Mouse (Mus musculus): ENCODE measurements around the gene Foxj3. TPM values are rescaled to one million over a fixed set of nuclear protein-coding genes. Genes with fewer than 3 reads are reported as not detected.

The Foxj3 gene
- polyA plus RNA-seq, 1 experiment, result 0.27 TPM

DNA sequence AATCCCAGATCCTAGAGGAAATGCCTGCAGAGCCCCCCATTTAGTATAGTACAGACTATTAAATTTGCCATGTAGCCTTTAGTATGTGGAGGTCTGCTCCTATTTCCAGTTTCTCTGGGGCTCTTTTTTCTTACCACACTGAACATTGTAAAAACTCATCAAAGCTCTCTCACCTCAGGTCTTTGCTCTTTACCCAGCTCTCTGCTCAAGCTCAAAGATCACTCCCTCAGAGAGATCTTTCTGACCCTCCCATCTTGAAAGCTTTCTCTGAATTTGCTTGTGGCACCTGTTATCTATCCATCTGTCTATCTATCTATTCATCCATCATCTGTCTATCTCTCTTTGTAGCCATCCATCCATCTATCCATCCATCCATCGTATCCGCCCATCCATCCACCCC is 128.4 kb downstream of the Foxj3 start:
- TF ChIP-seq GATA1 (IDR thresholded peaks at IDR 0.05; ENCODE audit: low read length) (no peak), TAL1 (IDR thresholded peaks at IDR 0.05; ENCODE audit: low read length) (no peak)
- H3K27me3 ChIP-seq (ENCODE audit: control insufficient read depth), result no peaks in the 10 kb centered on the region
- no peak overlapping the region for H3K4me3 ChIP-seq (replicated peaks)
- H3K4me1 ChIP-seq (ENCODE audit: control insufficient read depth), result no peaks in the 10 kb centered on the region
- H3K36me3 ChIP-seq (ENCODE audit: control insufficient read depth), result no peaks in the 10 kb centered on the region
- no peaks in the 10 kb centered on the region for H3K9me3 ChIP-seq (ENCODE audit: control insufficient read depth, low read length)

DNA sequence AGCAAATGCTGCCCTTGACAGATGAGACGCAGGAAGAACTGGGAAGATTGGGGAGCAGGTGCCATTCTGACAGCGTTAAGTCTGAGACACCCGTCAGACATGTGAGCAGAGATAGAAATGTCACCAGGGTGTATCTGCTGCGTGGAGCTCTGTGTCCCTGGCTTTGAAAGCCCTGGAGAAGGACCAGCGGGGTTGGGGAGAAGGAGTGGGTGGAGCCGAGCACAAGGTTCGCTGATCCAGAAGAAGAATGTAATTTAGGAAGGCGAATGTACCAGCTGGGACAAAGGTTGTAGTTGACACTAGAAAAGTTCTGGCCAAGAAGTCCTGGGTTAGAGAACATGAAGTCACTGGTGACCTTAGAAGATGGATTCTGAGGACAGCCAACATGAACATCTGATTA is 129.3 kb downstream of the Foxj3 start:
- Histone ChIP-seq H3K36me3 (ENCODE audit: control insufficient read depth) (no peaks in the 10 kb centered on the region), H3K4me1 (ENCODE audit: control insufficient read depth) (no peaks in the 10 kb centered on the region), H3K9me3 (ENCODE audit: control insufficient read depth, low read length) (no peaks in the 10 kb centered on the region), H3K27me3 (ENCODE audit: control insufficient read depth) (no peaks in the 10 kb centered on the region), H3K4me3 (replicated peaks) (no peak overlapping the region)
- no peak for TF ChIP-seq GATA1 (IDR thresholded peaks at IDR 0.05; ENCODE audit: low read length)
- TF ChIP-seq TAL1 (IDR thresholded peaks at IDR 0.05; ENCODE audit: low read length), result no peak

DNA sequence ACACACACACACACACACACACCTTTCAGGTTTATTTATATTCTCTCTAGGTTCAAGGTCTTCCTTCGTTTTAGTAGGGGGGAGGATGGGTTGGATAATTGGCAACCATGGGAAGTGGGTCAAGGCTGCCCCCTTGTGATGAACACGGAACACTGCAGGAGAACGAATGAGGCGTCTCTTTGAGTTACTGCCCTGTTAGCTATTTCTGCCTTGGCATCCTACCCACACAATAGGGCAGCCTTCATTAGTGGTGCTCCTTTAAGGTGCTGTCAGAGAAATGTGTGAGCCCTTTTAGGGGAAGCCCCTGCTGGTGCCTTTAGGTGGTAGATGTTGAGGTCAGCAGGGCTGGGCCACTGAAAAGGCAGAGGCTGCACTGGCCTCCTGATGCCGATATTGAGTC is 130.7 kb downstream of the Foxj3 start:
- Histone ChIP-seq H3K9me3 (ENCODE audit: control insufficient read depth, low read length) (no peaks in the 10 kb centered on the region), H3K4me1 (ENCODE audit: control insufficient read depth) (no peaks in the 10 kb centered on the region), H3K27me3 (ENCODE audit: control insufficient read depth) (no peaks in the 10 kb centered on the region), H3K4me3 (replicated peaks) (no peak overlapping the region), H3K36me3 (ENCODE audit: control insufficient read depth) (no peaks in the 10 kb centered on the region)
- TF ChIP-seq TAL1 (IDR thresholded peaks at IDR 0.05; ENCODE audit: low read length) (no peak), GATA1 (IDR thresholded peaks at IDR 0.05; ENCODE audit: low read length) (no peak)

DNA sequence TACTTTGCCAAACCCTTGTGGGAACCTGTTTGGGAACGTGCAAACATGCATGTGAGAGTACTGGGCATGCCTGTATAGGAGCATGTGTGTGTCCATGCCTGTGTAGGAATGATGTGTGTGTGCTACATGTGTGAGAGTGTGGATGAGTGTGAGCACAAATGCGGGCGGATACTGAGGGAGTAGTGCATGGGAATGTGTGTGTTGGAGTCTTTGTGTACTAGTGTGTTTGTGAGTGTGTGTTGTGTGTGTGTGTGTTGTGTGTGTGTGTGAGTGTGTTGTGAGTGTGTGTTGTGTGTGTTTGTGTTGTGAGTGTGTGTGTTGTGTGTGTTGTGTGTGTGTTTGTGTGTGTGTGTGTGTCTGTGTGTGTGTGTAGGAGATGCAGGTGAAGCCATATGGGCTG is 131.4 kb downstream of the Foxj3 start:
- Histone ChIP-seq H3K4me3 (replicated peaks) (no peak overlapping the region), H3K27me3 (ENCODE audit: control insufficient read depth) (no peaks in the 10 kb centered on the region), H3K36me3 (ENCODE audit: control insufficient read depth) (no peaks in the 10 kb centered on the region), H3K9me3 (ENCODE audit: control insufficient read depth, low read length) (no peaks in the 10 kb centered on the region), H3K4me1 (ENCODE audit: control insufficient read depth) (no peaks in the 10 kb centered on the region)
- no peak for TF ChIP-seq TAL1 (IDR thresholded peaks at IDR 0.05; ENCODE audit: low read length)
- no peak for TF ChIP-seq GATA1 (IDR thresholded peaks at IDR 0.05; ENCODE audit: low read length)

DNA sequence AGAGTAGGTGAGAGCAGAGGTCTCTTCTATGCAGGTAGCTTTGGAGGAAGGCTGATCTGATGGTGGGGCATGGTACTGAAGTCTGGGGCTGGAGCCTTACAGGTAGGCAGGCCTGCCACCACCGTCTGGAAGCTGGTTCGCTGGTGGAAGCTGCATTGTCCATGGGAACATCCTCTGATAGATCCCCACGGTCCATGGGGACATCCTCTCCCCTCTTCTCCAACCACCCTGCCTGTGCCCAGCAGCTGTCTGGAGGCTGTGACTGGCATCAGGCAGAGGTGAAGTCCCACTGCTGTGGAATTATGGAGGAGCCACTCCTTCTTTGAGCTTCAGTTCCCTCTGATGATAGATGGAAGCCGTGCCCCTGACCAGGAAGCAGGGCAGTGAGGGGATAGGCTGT is 131.8 kb downstream of the Foxj3 start:
- H3K27me3 ChIP-seq (ENCODE audit: control insufficient read depth), result no peaks in the 10 kb centered on the region
- TF ChIP-seq GATA1 (IDR thresholded peaks at IDR 0.05; ENCODE audit: low read length) (no peak), TAL1 (IDR thresholded peaks at IDR 0.05; ENCODE audit: low read length) (no peak)
- no peaks in the 10 kb centered on the region for H3K36me3 ChIP-seq (ENCODE audit: control insufficient read depth)
- no peak overlapping the region for H3K4me3 ChIP-seq (replicated peaks)
- no peaks in the 10 kb centered on the region for H3K4me1 ChIP-seq (ENCODE audit: control insufficient read depth)
- H3K9me3 ChIP-seq (ENCODE audit: control insufficient read depth, low read length), result no peaks in the 10 kb centered on the region

DNA sequence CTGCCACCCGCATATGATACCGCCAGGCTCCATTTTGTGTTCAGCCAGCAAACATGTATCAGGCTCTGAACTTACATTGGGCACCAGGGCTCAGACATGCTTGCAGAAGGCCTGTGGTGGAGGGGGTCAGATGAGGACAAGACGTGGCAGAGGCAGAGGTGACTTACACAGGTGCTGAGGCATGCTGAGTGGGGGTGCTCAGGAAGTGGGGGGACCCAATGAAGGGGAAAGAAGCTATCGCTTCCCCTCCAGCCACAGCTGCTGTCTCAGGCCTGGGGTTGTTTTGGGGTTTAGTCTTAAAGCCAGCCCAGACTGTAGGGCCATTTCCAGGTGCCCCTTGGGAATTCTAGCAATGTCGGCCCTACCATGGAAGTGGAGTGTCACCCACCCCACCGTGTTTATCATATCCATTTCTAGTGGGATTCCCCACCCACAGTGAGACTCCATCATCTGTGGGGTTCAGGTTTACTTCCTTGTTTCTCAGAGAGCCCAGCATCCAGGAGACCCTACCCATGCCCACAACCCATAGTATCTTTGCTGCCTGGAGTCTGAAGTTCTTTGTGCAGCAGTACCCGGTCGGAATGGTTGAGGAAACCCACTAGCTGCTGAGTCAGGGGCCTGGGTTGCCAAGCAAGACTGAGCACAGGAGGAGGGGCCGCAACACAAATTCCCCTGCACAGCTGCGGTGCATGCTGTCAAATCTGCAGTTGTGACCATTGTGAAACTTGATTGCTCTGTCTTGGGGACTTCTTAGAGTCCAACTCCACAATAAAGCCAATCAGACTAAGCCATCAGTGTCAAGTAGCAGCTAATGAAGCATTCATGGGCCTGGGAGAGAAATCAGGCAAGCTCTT is 132.8 kb downstream of the Foxj3 start:
- Histone ChIP-seq H3K4me1 (ENCODE audit: control insufficient read depth) (no peaks in the 10 kb centered on the region), H3K36me3 (ENCODE audit: control insufficient read depth) (no peaks in the 10 kb centered on the region), H3K4me3 (replicated peaks) (no peak overlapping the region), H3K9me3 (ENCODE audit: control insufficient read depth, low read length) (no peaks in the 10 kb centered on the region), H3K27me3 (ENCODE audit: control insufficient read depth) (no peaks in the 10 kb centered on the region)
- TF ChIP-seq TAL1 (IDR thresholded peaks at IDR 0.05; ENCODE audit: low read length) (no peak), GATA1 (IDR thresholded peaks at IDR 0.05; ENCODE audit: low read length) (no peak)

DNA sequence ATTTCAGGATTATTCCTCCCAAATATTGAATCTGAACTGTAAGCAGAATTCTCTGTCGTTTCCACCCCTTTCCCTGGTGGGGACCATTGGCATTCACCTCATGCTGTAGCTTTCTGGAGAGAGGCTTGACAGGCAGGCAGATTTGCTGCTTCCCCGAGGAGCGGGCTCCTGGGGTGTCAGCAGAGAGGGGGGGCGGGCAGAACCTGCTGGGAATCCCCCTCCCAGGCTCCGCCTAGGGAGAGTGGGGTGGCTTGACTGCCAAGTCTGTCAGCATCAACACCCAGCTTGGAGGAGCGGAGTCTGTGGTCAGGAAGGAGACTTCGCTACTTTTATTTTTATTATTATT is 133.4 kb downstream of the Foxj3 start:
- no peaks in the 10 kb centered on the region for H3K9me3 ChIP-seq (ENCODE audit: control insufficient read depth, low read length)
- H3K36me3 ChIP-seq (ENCODE audit: control insufficient read depth), result no peaks in the 10 kb centered on the region
- no peaks in the 10 kb centered on the region for H3K4me1 ChIP-seq (ENCODE audit: control insufficient read depth)
- no peaks in the 10 kb centered on the region for H3K27me3 ChIP-seq (ENCODE audit: control insufficient read depth)
- TF ChIP-seq GATA1 (IDR thresholded peaks at IDR 0.05; ENCODE audit: low read length), result no peak
- no peak for TF ChIP-seq TAL1 (IDR thresholded peaks at IDR 0.05; ENCODE audit: low read length)
- H3K4me3 ChIP-seq (replicated peaks), result no peak overlapping the region

DNA sequence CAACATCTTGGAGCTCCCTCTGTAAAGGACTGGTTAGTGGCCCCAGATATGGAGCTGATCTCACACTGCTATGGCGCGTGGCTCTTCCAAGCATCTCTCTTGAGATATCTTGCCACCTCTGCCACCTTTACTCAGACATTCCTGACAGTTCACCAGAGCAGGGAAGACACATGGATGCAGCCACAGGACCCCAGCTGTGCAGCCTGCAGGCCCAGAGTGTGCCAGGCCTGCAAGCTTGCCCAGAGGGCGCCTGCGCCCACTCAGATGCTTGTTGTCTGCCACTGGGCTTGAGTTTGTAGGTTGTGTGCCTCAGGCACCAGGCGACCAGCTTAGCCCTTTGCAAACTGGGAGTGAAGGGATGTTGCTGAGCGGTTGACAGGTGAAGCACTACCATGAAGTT is 133.9 kb downstream of the Foxj3 start:
- no peak for TF ChIP-seq TAL1 (IDR thresholded peaks at IDR 0.05; ENCODE audit: low read length)
- no peak for TF ChIP-seq GATA1 (IDR thresholded peaks at IDR 0.05; ENCODE audit: low read length)
- no peak overlapping the region for H3K4me3 ChIP-seq (replicated peaks)
- H3K9me3 ChIP-seq (ENCODE audit: control insufficient read depth, low read length), result no peaks in the 10 kb centered on the region
- no peaks in the 10 kb centered on the region for H3K36me3 ChIP-seq (ENCODE audit: control insufficient read depth)
- no peaks in the 10 kb centered on the region for H3K4me1 ChIP-seq (ENCODE audit: control insufficient read depth)
- no peaks in the 10 kb centered on the region for H3K27me3 ChIP-seq (ENCODE audit: control insufficient read depth)

DNA sequence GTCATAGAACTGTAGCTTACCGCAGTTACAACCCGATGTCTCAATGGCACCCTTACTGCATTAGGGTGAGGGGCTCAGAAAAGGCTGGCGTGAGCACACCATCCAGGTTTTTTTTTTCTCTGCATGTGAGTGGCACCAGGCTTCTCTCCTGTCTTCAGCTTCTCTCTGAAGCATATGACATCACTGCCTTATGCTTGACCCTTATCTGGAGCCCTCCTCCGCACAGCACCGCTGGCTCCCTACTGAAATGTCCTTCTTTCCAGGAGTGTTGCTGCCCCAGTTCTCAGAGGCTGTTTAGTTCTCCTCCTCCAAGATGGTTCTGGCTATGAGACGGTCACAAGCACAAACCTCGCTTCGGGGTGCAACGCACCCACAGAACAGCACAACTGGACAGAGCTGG is 134.4 kb downstream of the Foxj3 start:
- H3K27me3 ChIP-seq (ENCODE audit: control insufficient read depth), result no peaks in the 10 kb centered on the region
- H3K36me3 ChIP-seq (ENCODE audit: control insufficient read depth), result no peaks in the 10 kb centered on the region
- H3K4me3 ChIP-seq (replicated peaks), result no peak overlapping the region
- TF ChIP-seq GATA1 (IDR thresholded peaks at IDR 0.05; ENCODE audit: low read length), result no peak
- TF ChIP-seq TAL1 (IDR thresholded peaks at IDR 0.05; ENCODE audit: low read length), result no peak
- H3K9me3 ChIP-seq (ENCODE audit: control insufficient read depth, low read length), result no peaks in the 10 kb centered on the region
- H3K4me1 ChIP-seq (ENCODE audit: control insufficient read depth), result no peaks in the 10 kb centered on the region

DNA sequence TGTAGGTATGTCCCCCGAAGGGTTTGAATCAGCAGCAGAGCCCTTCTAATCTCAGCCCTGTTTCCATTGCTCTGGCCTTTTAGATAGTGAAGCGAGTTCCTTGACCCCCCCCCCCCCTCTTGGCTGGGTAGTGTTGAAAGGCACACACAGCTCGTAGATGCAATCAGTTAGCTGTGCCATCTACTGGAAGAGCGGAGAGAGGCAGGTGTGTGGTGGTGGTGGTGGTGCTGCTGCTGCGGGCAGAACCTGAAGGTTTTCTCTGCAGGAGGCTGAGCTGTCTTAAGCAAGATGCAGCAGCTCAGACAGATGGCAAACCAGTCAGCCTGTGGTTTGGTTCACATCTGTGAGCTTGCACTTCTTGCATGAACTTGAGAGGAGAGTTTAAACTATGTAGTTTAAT is 135.9 kb downstream of the Foxj3 start:
- no peaks in the 10 kb centered on the region for H3K4me1 ChIP-seq (ENCODE audit: control insufficient read depth)
- no peak overlapping the region for H3K4me3 ChIP-seq (replicated peaks)
- no peaks in the 10 kb centered on the region for H3K9me3 ChIP-seq (ENCODE audit: control insufficient read depth, low read length)
- TF ChIP-seq GATA1 (IDR thresholded peaks at IDR 0.05; ENCODE audit: low read length) (no peak), TAL1 (IDR thresholded peaks at IDR 0.05; ENCODE audit: low read length) (no peak)
- no peaks in the 10 kb centered on the region for H3K36me3 ChIP-seq (ENCODE audit: control insufficient read depth)
- H3K27me3 ChIP-seq (ENCODE audit: control insufficient read depth), result no peaks in the 10 kb centered on the region

Other genes starting within 250 kb of the Foxj3 start
- gene Ybx1, start 242.4 kb upstream of the Foxj3 start, polyA plus RNA-seq (2012), result 29.9 and 36.6 TPM in 2 replicates
- gene Ppih, start 216.5 kb upstream of the Foxj3 start, polyA plus RNA-seq (2012), result 0.39 and 0.61 TPM in 2 replicates
- gene Ccdc30, start 121.5 kb upstream of the Foxj3 start, polyA plus RNA-seq (2012), result not detected in 2 replicates
- gene Ppcs, start 114.6 kb upstream of the Foxj3 start, polyA plus RNA-seq (2012), result 0.11 and 0.17 TPM in 2 replicates
- not detected in 2 replicates for gene Zmynd12, start 114.2 kb upstream of the Foxj3 start, polyA plus RNA-seq (2012)
- gene Rimkla, start 44.4 kb upstream of the Foxj3 start, polyA plus RNA-seq (2012), result not detected in 2 replicates
- 0.12 and 0.25 TPM in 2 replicates for gene Frg2f1, start 2.5 kb downstream of the Foxj3 start, polyA plus RNA-seq (2012)
- gene Guca2a, start 100.7 kb downstream of the Foxj3 start, polyA plus RNA-seq (2012), result not detected in 2 replicates
- not detected in 2 replicates for gene Guca2b, start 122.0 kb downstream of the Foxj3 start, polyA plus RNA-seq (2012)
- gene Hivep3, start 196.8 kb downstream of the Foxj3 start, polyA plus RNA-seq (2012), result 0.01 and 0.02 TPM in 2 replicates

All from erythroblast, embryonic 14.5 days (primary cell).